ENCODE assay signal across 25 mouse cellular contexts in genomic region chr4:153327809-153328208, GRCm38 (mm10).
DNase-seq lines count a peak whose midpoint lies in the region; ATAC-seq lines count a peak whose summit lies in the region.
"Had no signal": no experiment of that assay in that cellular context is flagged by ENCODE, and none has a peak within 500 bp of the region (broad histone marks: within the 10 kb centered on the region; RNA-seq: fewer than 3 reads in every experiment).

No protein-coding gene starts in this region.

- no peak overlapping the region for H3K9ac ChIP-seq in midbrain, embryonic 15.5 days
- H3K9ac ChIP-seq in liver, embryonic 11.5 days (ENCODE audit: low read depth, low read length) = no peak overlapping the region
- H3K9ac ChIP-seq: embryonic facial prominence, embryonic 12.5 days; forebrain, embryonic 15.5 days; limb, embryonic 12.5 days; liver, embryonic 14.5 days; lung, embryonic 15.5 days; midbrain, embryonic 12.5 days; neural tube, embryonic 13.5 days had no signal

- peak; percentile 97 for ATAC-seq in frontal cortex, adult (ENCODE audit: low TSS enrichment)
- ATAC-seq in midbrain, embryonic 15.5 days (replicated peaks) = no peak
- ATAC-seq in liver, embryonic 11.5 days (replicated peaks; ENCODE audit: low FRiP score) = no peak
- ATAC-seq: forebrain, embryonic 15.5 days; inflammation-experienced regulatory T-cells, adult 6 months had no signal

- peak; percentile 12 for DNase-seq in layer of hippocampus, adult 11-12 months (ENCODE audit: low spot score)
- DNase-seq in layer of hippocampus, postnatal 36 days = no peak
- DNase-seq in left cerebral cortex, postnatal 25 days (ENCODE audit: low spot score in 2 of 2) = peak; percentile 32 to 80
- DNase-seq in right cerebral cortex, postnatal 36 days (ENCODE audit: low spot score in 2 of 2) = peak; percentile 21 to 36
- no peak for DNase-seq in liver, embryonic 11.5 days (ENCODE audit: low spot score)
- DNase-seq: cerebellum, adult 9-10 months; heart, postnatal 10 days; kidney, adult 8-10 months; kidney, postnatal 14 days; layer of hippocampus, adult 9-11 months; lung, postnatal 4 days; thymus, adult 2 months had no signal

- WGBS in midbrain, embryonic 15.5 days = 66% methylated on average over 10 of the region's 10 CpGs
- WGBS in liver, embryonic 11.5 days = 75% methylated on average over 10 of the region's 10 CpGs

- H3K27me3 ChIP-seq in midbrain, embryonic 15.5 days (replicated peaks) = no peaks in the 10 kb centered on the region
- H3K27me3 ChIP-seq in liver, embryonic 11.5 days (replicated peaks; ENCODE audit: control insufficient read depth, insufficient read depth, low read length) = no peaks in the 10 kb centered on the region
- H3K27me3 ChIP-seq: CH12.LX; embryonic facial prominence, embryonic 12.5 days; forebrain, embryonic 15.5 days; limb, embryonic 12.5 days; lung, embryonic 15.5 days; midbrain, embryonic 12.5 days; neural tube, embryonic 13.5 days had no signal

- H3K36me3 ChIP-seq in midbrain, embryonic 15.5 days (replicated peaks) = no peaks in the 10 kb centered on the region
- H3K36me3 ChIP-seq in liver, embryonic 11.5 days (ENCODE audit: control insufficient read depth, insufficient read depth, low read length) = no peaks in the 10 kb centered on the region
- H3K36me3 ChIP-seq: embryonic facial prominence, embryonic 12.5 days; forebrain, embryonic 15.5 days; limb, embryonic 12.5 days; lung, embryonic 15.5 days; midbrain, embryonic 12.5 days; neural tube, embryonic 13.5 days had no signal

- H3K4me1 ChIP-seq in midbrain, embryonic 15.5 days = 0 out of 2 replicates have a peak, but pooled peaks cover 3% of the 10 kb centered on the region
- no peaks in the 10 kb centered on the region for H3K4me1 ChIP-seq in liver, embryonic 11.5 days (replicated peaks; ENCODE audit: control insufficient read depth, insufficient read depth, low read length)
- H3K4me1 ChIP-seq: forebrain, embryonic 15.5 days; lung, embryonic 15.5 days; midbrain, embryonic 12.5 days had no signal

- no peaks in the 10 kb centered on the region for H3K9me3 ChIP-seq in midbrain, embryonic 15.5 days
- H3K9me3 ChIP-seq in liver, embryonic 11.5 days (ENCODE audit: control insufficient read depth, low read length) = no peaks in the 10 kb centered on the region
- H3K9me3 ChIP-seq: embryonic facial prominence, embryonic 12.5 days; forebrain, embryonic 15.5 days; limb, embryonic 12.5 days; lung, embryonic 15.5 days; midbrain, embryonic 12.5 days; neural tube, embryonic 13.5 days had no signal

- H3K4me2 ChIP-seq in midbrain, embryonic 15.5 days = no peak overlapping the region
- no peak overlapping the region for H3K4me2 ChIP-seq in liver, embryonic 11.5 days
- H3K4me2 ChIP-seq: embryonic facial prominence, embryonic 12.5 days; forebrain, embryonic 15.5 days; heart, embryonic 11.5 days; limb, embryonic 12.5 days; lung, embryonic 15.5 days; midbrain, embryonic 12.5 days; neural tube, embryonic 13.5 days had no signal

- intact Hi-C loops in left cerebral cortex, postnatal 25 days (cut with DNase I) = no loop called here

- H3K4me3 ChIP-seq in midbrain, embryonic 15.5 days = no peak overlapping the region
- no peak overlapping the region for H3K4me3 ChIP-seq in liver, embryonic 11.5 days (ENCODE audit: low read depth, low read length)
- H3K4me3 ChIP-seq: embryonic facial prominence, embryonic 12.5 days; erythroblast, embryonic 14.5 days; forebrain, embryonic 15.5 days; limb, embryonic 12.5 days; lung, embryonic 15.5 days; midbrain, embryonic 12.5 days; neural tube, embryonic 13.5 days had no signal

- no peak overlapping the region for H3K27ac ChIP-seq in midbrain, embryonic 15.5 days
- H3K27ac ChIP-seq in liver, embryonic 11.5 days (ENCODE audit: low read depth, low read length) = no peak overlapping the region
- H3K27ac ChIP-seq: embryonic facial prominence, embryonic 12.5 days; forebrain, embryonic 15.5 days; limb, embryonic 12.5 days; liver, embryonic 14.5 days; lung, embryonic 15.5 days; midbrain, embryonic 12.5 days; neural tube, embryonic 13.5 days had no signal

Comparison
In these comparisons a context has a peak if more than half of its experiments do, and no peak if none do; other contexts are left out.
1. DNase-seq: peak in layer of hippocampus, adult 11-12 months (single experiment), left cerebral cortex, postnatal 25 days (2 of 2) and right cerebral cortex, postnatal 36 days (2 of 2); none in layer of hippocampus, postnatal 36 days (0 of 2) and liver, embryonic 11.5 days (single experiment).